Mouse (Mus musculus) c-Kit-negative CD71-positive TER-119-positive erythroid progenitor cells, embryonic 14.5 days (primary cell): Measurements from ENCODE around the gene Gm2431.

Source experiments
- DNase-seq: peaks from one replicate; pipeline ENCODE4 v3.0.0-alpha.2; 2013; ENCODE audit warnings: low read depth, low spot score

Gene Gm2431

DNA sequence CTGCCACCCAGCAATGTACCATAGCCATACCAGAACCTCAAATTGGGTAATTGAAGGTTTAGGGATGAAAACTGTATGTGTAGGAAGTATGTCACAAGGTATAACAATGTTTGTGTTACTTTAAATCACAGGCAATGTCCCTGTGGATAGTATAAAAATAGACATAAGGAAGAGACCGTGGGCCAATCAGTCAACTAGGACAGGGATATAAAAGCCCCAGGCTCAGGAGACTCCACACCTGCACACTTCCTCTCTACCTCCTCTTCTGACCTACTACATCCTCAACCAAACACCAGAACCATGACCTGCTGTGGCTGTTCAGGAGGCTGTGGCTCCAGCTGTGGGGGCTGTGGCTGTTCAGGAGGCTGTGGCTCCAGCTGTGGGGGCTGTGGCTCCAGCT is 46.6 kb downstream of the Gm2431 start, which contains the start of gene Gm7579:
Gm7579 (plus strand) TSS at position 301 of the 400 bp plus-strand sequence.
- DNase-seq = no peak
